Mouse (Mus musculus) lung, postnatal 14 days (tissue): ENCODE measurements at regions not wholly inside any gene's neighbourhood (a gene's known extent, or its start where the extent isn't known, plus 50 kb on each side); places are given as distances from the start of the nearest gene placed in this dataset.
"Not testable (repeated sequence)": the region's sequence is repeated elsewhere in the genome, so short reads cannot be mapped to it uniquely, and the experiment has no call there.

ENCODE experiments used
- DNase-seq: peaks from one replicate; pipeline ENCODE4 v3.0.0; 2021

- no peak for DNase-seq
Measured at GRCm38 (mm10) chr4:31268825-31269495, 694.9 kb upstream of the Map3k7 start.

GRCm38 (mm10) chr4:31274131-31274530, 689.8 kb upstream of the Map3k7 start:
- no peak for DNase-seq

GRCm38 (mm10) chr4:31290301-31290975, 673.5 kb upstream of the Map3k7 start:
- no peak for DNase-seq

GRCm38 (mm10) chr4:31293752-31294151, 670.1 kb upstream of the Map3k7 start:
- DNase-seq: no peak

- DNase-seq: no peak
Measured at GRCm38 (mm10) chr4:31297848-31298247, 666.0 kb upstream of the Map3k7 start.

GRCm38 (mm10) chr4:31319269-31319668, 644.6 kb upstream of the Map3k7 start:
- DNase-seq: no peak

- no peak for DNase-seq
Measured at GRCm38 (mm10) chr4:31320734-31321507, 643.0 kb upstream of the Map3k7 start.

GRCm38 (mm10) chr4:31323816-31324215, 640.1 kb upstream of the Map3k7 start:
- DNase-seq: no peak

GRCm38 (mm10) chr4:31328798-31329197, 635.1 kb upstream of the Map3k7 start:
- DNase-seq: no peak

- no peak for DNase-seq
Measured at GRCm38 (mm10) chr4:31331053-31331452, 632.8 kb upstream of the Map3k7 start.

GRCm38 (mm10) chr4:31335686-31336085, 628.2 kb upstream of the Map3k7 start:
- DNase-seq: no peak

GRCm38 (mm10) chr4:31337980-31338379, 625.9 kb upstream of the Map3k7 start:
- DNase-seq: no peak

GRCm38 (mm10) chr4:31343312-31344248, 620.3 kb upstream of the Map3k7 start:
- DNase-seq: no peak

- DNase-seq: not testable (repeated sequence)
Measured at GRCm38 (mm10) chr4:31354046-31354445, 609.9 kb upstream of the Map3k7 start.

- DNase-seq: no peak
Measured at GRCm38 (mm10) chr4:31354953-31355352, 608.9 kb upstream of the Map3k7 start.

- DNase-seq: no peak
Measured at GRCm38 (mm10) chr4:31366172-31366571, 597.7 kb upstream of the Map3k7 start.

- DNase-seq: no peak
Measured at GRCm38 (mm10) chr4:31367031-31367430, 596.9 kb upstream of the Map3k7 start.

- no peak for DNase-seq
Measured at GRCm38 (mm10) chr4:31370062-31370461, 593.8 kb upstream of the Map3k7 start.

- no peak for DNase-seq
Measured at GRCm38 (mm10) chr4:31381069-31381969, 582.6 kb upstream of the Map3k7 start.

- DNase-seq: no peak
Measured at GRCm38 (mm10) chr4:31392932-31393632, 570.8 kb upstream of the Map3k7 start.

- no peak for DNase-seq
Measured at GRCm38 (mm10) chr4:31395538-31395937, 568.4 kb upstream of the Map3k7 start.
